Mouse (Mus musculus): Measurements from ENCODE around the gene 2200002J24Rik. TPM values are rescaled to one million over a fixed set of nuclear protein-coding genes. Genes with fewer than 3 reads are reported as not detected.

The 2200002J24Rik gene
- polyA plus RNA-seq, 1 experiment from 2014 or later: not detected

GRCm38 (mm10) chr7:30683425-30683824 lies 15.3 kb upstream of the 2200002J24Rik start:
- H3K27me3 ChIP-seq (replicated peaks; ENCODE audit: control insufficient read depth, insufficient read depth, low read length): peaks cover 5% of the 10 kb centered on the region
- no peak overlapping the region for H3K9ac ChIP-seq (replicated peaks; ENCODE audit: low read depth, low read length)
- H3K4me3 ChIP-seq (replicated peaks; ENCODE audit: low read length): no peak overlapping the region
- WGBS: 76% methylated on average over 2 of the region's 2 CpGs
- no peak for ATAC-seq
- no peaks in the 10 kb centered on the region for H3K9me3 ChIP-seq (ENCODE audit: control insufficient read depth, low read length)
- no peaks in the 10 kb centered on the region for H3K4me1 ChIP-seq (replicated peaks; ENCODE audit: control insufficient read depth, insufficient read depth, low read length)
- H3K27ac ChIP-seq (ENCODE audit: low read length): no peak overlapping the region
- H3K4me2 ChIP-seq (ENCODE audit: low read length): no peak overlapping the region
- no peaks in the 10 kb centered on the region for H3K36me3 ChIP-seq (ENCODE audit: control insufficient read depth, insufficient read depth)

GRCm38 (mm10) chr7:30688325-30688724 lies 10.4 kb upstream of the 2200002J24Rik start:
- Histone ChIP-seq H3K27ac (ENCODE audit: low read length) (no peak overlapping the region), H3K4me2 (ENCODE audit: low read length) (no peak overlapping the region), H3K36me3 (ENCODE audit: control insufficient read depth, insufficient read depth) (no peaks in the 10 kb centered on the region), H3K9ac (replicated peaks; ENCODE audit: low read depth, low read length) (no peak overlapping the region), H3K9me3 (ENCODE audit: control insufficient read depth, low read length) (no peaks in the 10 kb centered on the region), H3K4me1 (replicated peaks; ENCODE audit: control insufficient read depth, insufficient read depth, low read length) (no peaks in the 10 kb centered on the region), H3K4me3 (replicated peaks; ENCODE audit: low read length) (no peak overlapping the region), H3K27me3 (replicated peaks; ENCODE audit: control insufficient read depth, insufficient read depth, low read length) (peaks cover 5% of the 10 kb centered on the region)
- no peak for ATAC-seq
- WGBS: 72% methylated on average over 6 of the region's 6 CpGs

- no peak overlapping the region for H3K4me2 ChIP-seq (ENCODE audit: low read length)
- no peak overlapping the region for H3K9ac ChIP-seq (replicated peaks; ENCODE audit: low read depth, low read length)
- WGBS: 74% methylated on average over 5 of the region's 5 CpGs
- no peaks in the 10 kb centered on the region for H3K4me1 ChIP-seq (replicated peaks; ENCODE audit: control insufficient read depth, insufficient read depth, low read length)
- no peaks in the 10 kb centered on the region for H3K27me3 ChIP-seq (replicated peaks; ENCODE audit: control insufficient read depth, insufficient read depth, low read length)
- no peak overlapping the region for H3K27ac ChIP-seq (ENCODE audit: low read length)
- ATAC-seq: no peak
- no peaks in the 10 kb centered on the region for H3K36me3 ChIP-seq (ENCODE audit: control insufficient read depth, insufficient read depth)
- H3K4me3 ChIP-seq (replicated peaks; ENCODE audit: low read length): no peak overlapping the region
- H3K9me3 ChIP-seq (ENCODE audit: control insufficient read depth, low read length): no peaks in the 10 kb centered on the region
Measured at GRCm38 (mm10) chr7:30698101-30698500, 625 bp upstream of the 2200002J24Rik start.

- no peak overlapping the region for H3K27ac ChIP-seq (ENCODE audit: low read length)
- H3K4me2 ChIP-seq (ENCODE audit: low read length): no peak overlapping the region
- no peak for ATAC-seq
- no peaks in the 10 kb centered on the region for H3K9me3 ChIP-seq (ENCODE audit: control insufficient read depth, low read length)
- H3K27me3 ChIP-seq (replicated peaks; ENCODE audit: control insufficient read depth, insufficient read depth, low read length): no peaks in the 10 kb centered on the region
- H3K36me3 ChIP-seq (ENCODE audit: control insufficient read depth, insufficient read depth): no peaks in the 10 kb centered on the region
- H3K4me1 ChIP-seq (replicated peaks; ENCODE audit: control insufficient read depth, insufficient read depth, low read length): no peaks in the 10 kb centered on the region
- 81% methylated on average over 8 of the region's 8 CpGs for WGBS
- no peak overlapping the region for H3K9ac ChIP-seq (replicated peaks; ENCODE audit: low read depth, low read length)
- no peak overlapping the region for H3K4me3 ChIP-seq (replicated peaks; ENCODE audit: low read length)
Measured at GRCm38 (mm10) chr7:30706214-30706882, 7.6 kb downstream of the 2200002J24Rik start.

GRCm38 (mm10) chr7:30707441-30707840 lies 8.7 kb downstream of the 2200002J24Rik start:
- H3K4me1 ChIP-seq (replicated peaks; ENCODE audit: control insufficient read depth, insufficient read depth, low read length): no peaks in the 10 kb centered on the region
- no peaks in the 10 kb centered on the region for H3K9me3 ChIP-seq (ENCODE audit: control insufficient read depth, low read length)
- 100% methylated on average over 1 of the region's 1 CpGs for WGBS
- H3K27ac ChIP-seq (ENCODE audit: low read length): no peak overlapping the region
- no peak overlapping the region for H3K4me2 ChIP-seq (ENCODE audit: low read length)
- ATAC-seq: no peak
- H3K36me3 ChIP-seq (ENCODE audit: control insufficient read depth, insufficient read depth): no peaks in the 10 kb centered on the region
- H3K27me3 ChIP-seq (replicated peaks; ENCODE audit: control insufficient read depth, insufficient read depth, low read length): no peaks in the 10 kb centered on the region
- H3K9ac ChIP-seq (replicated peaks; ENCODE audit: low read depth, low read length): no peak overlapping the region
- no peak overlapping the region for H3K4me3 ChIP-seq (replicated peaks; ENCODE audit: low read length)

- Histone ChIP-seq H3K4me2 (ENCODE audit: low read length) (no peak within 1 kb of the TSS), H3K27ac (ENCODE audit: low read length) (no peak within 1 kb of the TSS), H3K9ac (replicated peaks; ENCODE audit: low read depth, low read length) (no peak within 1 kb of the TSS), H3K4me3 (replicated peaks; ENCODE audit: low read length) (no peak within 1 kb of the TSS), H3K27me3 (replicated peaks; ENCODE audit: control insufficient read depth, insufficient read depth, low read length) (peaks cover 16% of the 10 kb centered on the region), H3K4me1 (replicated peaks; ENCODE audit: control insufficient read depth, insufficient read depth, low read length) (peaks cover 1% of the 10 kb centered on the region; the same call in 1 of the 2 replicates), H3K9me3 (ENCODE audit: control insufficient read depth, low read length) (no peaks in the 10 kb centered on the region), H3K36me3 (ENCODE audit: control insufficient read depth, insufficient read depth) (no peaks in the 10 kb centered on the region)
- ATAC-seq: no peak
- WGBS: 72% methylated on average over 3 of the region's 3 CpGs
Measured at GRCm38 (mm10) chr7:30711942-30712341, 13.2 kb downstream of the 2200002J24Rik start, which contains the start of gene Atp4a. Atp4a (plus strand) TSS chr7:30712209.

GRCm38 (mm10) chr7:30717006-30717715 lies 18.4 kb downstream of the 2200002J24Rik start:
- Histone ChIP-seq H3K4me2 (ENCODE audit: low read length) (peak overlapping the region; percentile 55), H3K9ac (replicated peaks; ENCODE audit: low read depth, low read length) (0 out of 2 replicates have a peak overlapping the region, but pooled peaks have one; percentile 19)
- 3% methylated on average over 43 of the region's 43 CpGs for WGBS

GRCm38 (mm10) chr7:30717716-30718046 lies 19.0 kb downstream of the 2200002J24Rik start:
- WGBS: 8% methylated on average over 14 of the region's 14 CpGs
- ATAC-seq: no peak

More at GRCm38 (mm10) chr7:30717006-30717715, 18.4 kb downstream of the 2200002J24Rik start:
- Histone ChIP-seq H3K9me3 (ENCODE audit: control insufficient read depth, low read length) (no peaks in the 10 kb centered on the region), H3K4me3 (replicated peaks; ENCODE audit: low read length) (peak overlapping the region; percentile 32), H3K36me3 (ENCODE audit: control insufficient read depth, insufficient read depth) (no peaks in the 10 kb centered on the region), H3K4me1 (replicated peaks; ENCODE audit: control insufficient read depth, insufficient read depth, low read length) (peaks cover 10% of the 10 kb centered on the region; the same call in 1 of the 2 replicates), H3K27me3 (replicated peaks; ENCODE audit: control insufficient read depth, insufficient read depth, low read length) (peaks cover 17% of the 10 kb centered on the region), H3K27ac (ENCODE audit: low read length) (no peak overlapping the region)
- peak; percentile 95 for ATAC-seq

GRCm38 (mm10) chr7:30719669-30720068 lies 20.9 kb downstream of the 2200002J24Rik start:
- H3K4me1 ChIP-seq (replicated peaks; ENCODE audit: control insufficient read depth, insufficient read depth, low read length): peaks cover 10% of the 10 kb centered on the region; the same call in 1 of the 2 replicates
- WGBS: 92% methylated on average over 5 of the region's 5 CpGs
- ATAC-seq: no peak

More at GRCm38 (mm10) chr7:30717716-30718046, 19.0 kb downstream of the 2200002J24Rik start:
- no peaks in the 10 kb centered on the region for H3K36me3 ChIP-seq (ENCODE audit: control insufficient read depth, insufficient read depth)
- H3K27me3 ChIP-seq (replicated peaks; ENCODE audit: control insufficient read depth, insufficient read depth, low read length): peaks cover 17% of the 10 kb centered on the region
- H3K27ac ChIP-seq (ENCODE audit: low read length): no peak overlapping the region
- peak overlapping the region; percentile 55 for H3K4me2 ChIP-seq (ENCODE audit: low read length)
- H3K9me3 ChIP-seq (ENCODE audit: control insufficient read depth, low read length): no peaks in the 10 kb centered on the region
- H3K4me1 ChIP-seq (replicated peaks; ENCODE audit: control insufficient read depth, insufficient read depth, low read length): peaks cover 10% of the 10 kb centered on the region; the same call in 1 of the 2 replicates
- 0 out of 2 replicates have a peak overlapping the region, but pooled peaks have one; percentile 19 for H3K9ac ChIP-seq (replicated peaks; ENCODE audit: low read depth, low read length)
- peak overlapping the region; percentile 32 for H3K4me3 ChIP-seq (replicated peaks; ENCODE audit: low read length)

More at GRCm38 (mm10) chr7:30719669-30720068, 20.9 kb downstream of the 2200002J24Rik start:
- Histone ChIP-seq H3K9me3 (ENCODE audit: control insufficient read depth, low read length) (no peaks in the 10 kb centered on the region), H3K4me2 (ENCODE audit: low read length) (no peak overlapping the region), H3K4me3 (replicated peaks; ENCODE audit: low read length) (no peak overlapping the region), H3K27me3 (replicated peaks; ENCODE audit: control insufficient read depth, insufficient read depth, low read length) (peaks cover 17% of the 10 kb centered on the region), H3K36me3 (ENCODE audit: control insufficient read depth, insufficient read depth) (no peaks in the 10 kb centered on the region), H3K9ac (replicated peaks; ENCODE audit: low read depth, low read length) (no peak overlapping the region), H3K27ac (ENCODE audit: low read length) (no peak overlapping the region)
